ENCODE assay signal across 20 mouse cellular contexts in genomic region chr12:104822151-104822550, GRCm38 (mm10). TPM values are rescaled to one million over a fixed set of nuclear protein-coding genes. Genes with fewer than 3 reads are reported as not detected.
DNase-seq lines count a peak whose midpoint lies in the region; ATAC-seq and TF ChIP-seq lines count a peak whose summit lies in the region.
"Had no signal": no experiment of that assay in that cellular context is flagged by ENCODE, and none has a peak within 500 bp of the region (broad histone marks: within the 10 kb centered on the region; RNA-seq: fewer than 3 reads in every experiment).

No protein-coding gene starts in this region.

- H3K27me3 ChIP-seq in forebrain, embryonic 14.5 days (replicated peaks; ENCODE audit: control insufficient read depth, insufficient read depth, low read length) = no peaks in the 10 kb centered on the region
- peaks cover 3% of the 10 kb centered on the region; the same call in 1 of the 2 replicates for H3K27me3 ChIP-seq in forebrain, embryonic 13.5 days
- no peaks in the 10 kb centered on the region for H3K27me3 ChIP-seq in midbrain, embryonic 10.5 days (ENCODE audit: low read depth, poor library complexity, severe bottlenecking)
- no peaks in the 10 kb centered on the region for H3K27me3 ChIP-seq in midbrain, postnatal 0 days (ENCODE audit: insufficient read depth, low read length)
- H3K27me3 ChIP-seq: embryonic facial prominence, embryonic 12.5 days; heart, embryonic 12.5 days; midbrain, embryonic 13.5 days had no signal

- no peaks in the 10 kb centered on the region for H3K36me3 ChIP-seq in forebrain, embryonic 14.5 days (ENCODE audit: control insufficient read depth, insufficient read depth, low read length)
- H3K36me3 ChIP-seq in forebrain, embryonic 13.5 days (ENCODE audit: poor library complexity, severe bottlenecking) = no peaks in the 10 kb centered on the region
- no peaks in the 10 kb centered on the region for H3K36me3 ChIP-seq in midbrain, embryonic 10.5 days
- no peaks in the 10 kb centered on the region for H3K36me3 ChIP-seq in midbrain, postnatal 0 days (ENCODE audit: insufficient read depth, low read length)
- H3K36me3 ChIP-seq: embryonic facial prominence, embryonic 12.5 days; heart, embryonic 12.5 days; limb, embryonic 12.5 days; midbrain, embryonic 13.5 days had no signal

- no peak for TF ChIP-seq CTCF in midbrain, postnatal 0 days (IDR thresholded peaks at IDR 0.05)

- no peaks in the 10 kb centered on the region for H3K9me3 ChIP-seq in forebrain, embryonic 14.5 days (replicated peaks; ENCODE audit: control insufficient read depth, low read length)
- 0 out of 2 replicates have a peak, but pooled peaks cover 2% of the 10 kb centered on the region for H3K9me3 ChIP-seq in forebrain, embryonic 13.5 days (replicated peaks)
- H3K9me3 ChIP-seq in midbrain, embryonic 10.5 days (replicated peaks) = no peaks in the 10 kb centered on the region
- H3K9me3 ChIP-seq in midbrain, postnatal 0 days (ENCODE audit: low read length) = no peaks in the 10 kb centered on the region
- H3K9me3 ChIP-seq: embryonic facial prominence, embryonic 12.5 days; heart, embryonic 12.5 days; limb, embryonic 12.5 days; midbrain, embryonic 13.5 days had no signal

- ATAC-seq in forebrain, embryonic 14.5 days = no peak
- no peak for ATAC-seq in forebrain, embryonic 13.5 days
- ATAC-seq in midbrain, postnatal 0 days (ENCODE audit: low FRiP score) = no peak
- ATAC-seq: hindbrain, postnatal 0 days; midbrain, embryonic 13.5 days had no signal

- DNase-seq in forebrain, embryonic 14.5 days (ENCODE audit: low spot score) = no peak
- no peak for DNase-seq in midbrain, embryonic 10.5 days (ENCODE audit: low spot score)
- no peak for DNase-seq in midbrain, postnatal 0 days (ENCODE audit: low spot score)
- peak; percentile 63 for DNase-seq in kidney, postnatal 10 days
- DNase-seq in lung, adult 18-20 months = no peak
- no peak for DNase-seq in adrenal gland, adult (ENCODE audit: inconsistent age in 2 of 2, low spot score in 1 of 2)
- DNase-seq in adrenal gland, adult 2 months = no peak
- DNase-seq: adrenal gland, postnatal 14 days; cerebellum, adult 2 months; heart, postnatal 4 days; lung, embryonic 14.5 days; thymus, postnatal 4 days had no signal

- H3K4me1 ChIP-seq in forebrain, embryonic 14.5 days (ENCODE audit: control insufficient read depth, insufficient read depth, low read length) = peaks cover 25% of the 10 kb centered on the region
- peaks cover 35% of the 10 kb centered on the region for H3K4me1 ChIP-seq in forebrain, embryonic 13.5 days
- peaks cover 60% of the 10 kb centered on the region for H3K4me1 ChIP-seq in midbrain, embryonic 10.5 days
- H3K4me1 ChIP-seq in midbrain, postnatal 0 days (ENCODE audit: insufficient read depth, low read length) = no peaks in the 10 kb centered on the region

- H3K4me3 ChIP-seq in forebrain, embryonic 14.5 days (ENCODE audit: low read depth, low read length) = no peak overlapping the region
- H3K4me3 ChIP-seq in forebrain, embryonic 13.5 days = no peak overlapping the region
- H3K4me3 ChIP-seq in midbrain, embryonic 10.5 days = no peak overlapping the region
- no peak overlapping the region for H3K4me3 ChIP-seq in midbrain, postnatal 0 days (ENCODE audit: low read depth, low read length)
- H3K4me3 ChIP-seq: embryonic facial prominence, embryonic 12.5 days; heart, embryonic 12.5 days; limb, embryonic 12.5 days; midbrain, embryonic 13.5 days had no signal

- H3K9ac ChIP-seq in forebrain, embryonic 14.5 days (ENCODE audit: low read length) = no peak overlapping the region
- no peak overlapping the region for H3K9ac ChIP-seq in forebrain, embryonic 13.5 days
- no peak overlapping the region for H3K9ac ChIP-seq in midbrain, postnatal 0 days (replicated peaks; ENCODE audit: low read length, poor library complexity, severe bottlenecking)
- H3K9ac ChIP-seq: embryonic facial prominence, embryonic 12.5 days; heart, embryonic 12.5 days; limb, embryonic 12.5 days; lung, embryonic 14.5 days; midbrain, embryonic 13.5 days had no signal

- 52% methylated on average over 8 of the region's 8 CpGs for WGBS in forebrain, embryonic 14.5 days
- WGBS in forebrain, embryonic 13.5 days = 52% methylated on average over 8 of the region's 8 CpGs
- WGBS in midbrain, embryonic 10.5 days = 61% methylated on average over 8 of the region's 8 CpGs
- WGBS in midbrain, postnatal 0 days = 74% methylated on average over 8 of the region's 8 CpGs

- no peak overlapping the region for H3K4me2 ChIP-seq in forebrain, embryonic 14.5 days (ENCODE audit: low read length)
- H3K4me2 ChIP-seq in forebrain, embryonic 13.5 days = no peak overlapping the region
- no peak overlapping the region for H3K4me2 ChIP-seq in midbrain, postnatal 0 days (ENCODE audit: low read depth, low read length, poor library complexity, severe bottlenecking)
- H3K4me2 ChIP-seq: embryonic facial prominence, embryonic 12.5 days; heart, embryonic 12.5 days; limb, embryonic 12.5 days; lung, embryonic 14.5 days; midbrain, embryonic 13.5 days had no signal

- H3K27ac ChIP-seq in forebrain, embryonic 14.5 days (ENCODE audit: low read depth, low read length) = 0 out of 2 replicates have a peak overlapping the region, but pooled peaks have one; percentile 3
- no peak overlapping the region for H3K27ac ChIP-seq in forebrain, embryonic 13.5 days
- 0 out of 2 replicates have a peak overlapping the region, but pooled peaks have one; percentile 23 for H3K27ac ChIP-seq in midbrain, embryonic 10.5 days (replicated peaks)
- no peak overlapping the region for H3K27ac ChIP-seq in midbrain, postnatal 0 days (ENCODE audit: low read depth, low read length)
- H3K27ac ChIP-seq: embryonic facial prominence, embryonic 12.5 days; hindbrain, postnatal 0 days; limb, embryonic 12.5 days; macrophage; midbrain, embryonic 13.5 days had no signal

RNA-seq across cellular contexts. Expression of gene Clmn, which starts 42.7 kb away (rescaled TPM):
- 0.33 and 0.72 TPM in 2 replicates for polyA plus RNA-seq in forebrain, embryonic 14.5 days (2014; fragmentation: Nextera tagmentation; extraction: Ambion mirVana)
- 0.75 and 0.83 TPM in 2 replicates for polyA plus RNA-seq in forebrain, embryonic 13.5 days (2015; fragmentation: Nextera tagmentation; extraction: Ambion mirVana)
- polyA plus RNA-seq in midbrain, embryonic 10.5 days (2016; fragmentation: Nextera tagmentation; extraction: Ambion mirVana) = 1.7 and 1.9 TPM in 2 replicates
- total RNA-seq in midbrain, postnatal 0 days (2014; rRNA removed) = 2.2 and 3.1 TPM in 2 replicates
- 1.4 and 2.4 TPM in 2 replicates for polyA plus RNA-seq in midbrain, postnatal 0 days (2015; fragmentation: Nextera tagmentation; extraction: Ambion mirVana)
- total RNA-seq in adrenal gland, adult 2 months (2021) = 10 to 100 TPM in 1 of 2 experiments, 1 to 10 TPM in 1; 9.3 to 13.1 TPM
- 1.4 and 1.5 TPM in 2 replicates for polyA plus RNA-seq in adrenal gland, adult 2 months (2012; rRNA removed)
- total RNA-seq: MEL had no signal
- polyA plus RNA-seq: macrophage had no signal

Comparison
In these comparisons a context has a peak if more than half of its experiments do, and no peak if none do; other contexts are left out.
1. H3K27ac ChIP-seq: peak in forebrain, embryonic 14.5 days (single experiment) and midbrain, embryonic 10.5 days (single experiment); none in forebrain, embryonic 13.5 days (single experiment) and midbrain, postnatal 0 days (single experiment).